Mouse (Mus musculus) MEL (cell line): ENCODE measurements around the gene Rnf181. TPM values are rescaled to one million over a fixed set of nuclear protein-coding genes. Genes with fewer than 3 reads are reported as not detected.

Experiments
- DNase-seq: peaks from one replicate; pipeline ENCODE4 v3.0.0; 2011; ENCODE audit warnings: low read depth, low spot score
- H3K27ac ChIP-seq: 2 replicates; pipeline ENCODE4 v1.5.1; 2012; ENCODE audit warnings: low read depth, mild to moderate bottlenecking, control low read depth, low read length, moderate library complexity; ENCODE audit not compliant: control insufficient read depth
- H3K27me3 ChIP-seq, 2 experiments: fragments of 150-350 bp in 1 of 2; sonication (generic) in 1 of 2; 2 replicates each; pipeline ENCODE4 v1.6.1; 2012; ENCODE audit warnings: low read length in 2 of 2, mild to moderate bottlenecking in 2 of 2, improper control_type of control experiment in 1 of 2, moderate library complexity in 1 of 2; ENCODE audit not compliant: insufficient read depth in 2 of 2, control insufficient read depth in 1 of 2
- H3K36me3 ChIP-seq, 2 experiments: 2 replicates each; pipeline ENCODE4 v1.6.1; 2012 to 2014; ENCODE audit warnings: low read length in 2 of 2, improper control_type of control experiment in 1 of 2, inconsistent platforms in 1 of 2, mild to moderate bottlenecking in 1 of 2; ENCODE audit not compliant: insufficient read depth in 2 of 2, control insufficient read depth in 1 of 2
- H3K4me1 ChIP-seq, 2 experiments: fragments of 150-350 bp in 1 of 2; sonication (generic) in 1 of 2; 2 replicates each; pipeline ENCODE4 v1.6.1; 2012; ENCODE audit warnings: low read length in 2 of 2, improper control_type of control experiment in 1 of 2, mild to moderate bottlenecking in 1 of 2; ENCODE audit not compliant: insufficient read depth in 2 of 2, control insufficient read depth in 1 of 2
- H3K4me3 ChIP-seq, 2 experiments: fragments of 150-350 bp in 1 of 2; sonication (generic) in 1 of 2; 2 replicates each; pipeline ENCODE4 v1.5.1; 2012; ENCODE audit warnings: low read depth in 2 of 2, low read length in 2 of 2, mild to moderate bottlenecking in 2 of 2, moderate library complexity in 2 of 2, control low read depth in 1 of 2, improper control_type of control experiment in 1 of 2; ENCODE audit not compliant: control insufficient read depth in 1 of 2, insufficient read depth in 1 of 2
- H3K79me2 ChIP-seq: 2 replicates; pipeline ENCODE4 v1.6.1; 2012; ENCODE audit warnings: mild to moderate bottlenecking, low read length, moderate library complexity; ENCODE audit not compliant: control insufficient read depth, poor library complexity, insufficient read depth
- H3K9ac ChIP-seq: 2 replicates; pipeline ENCODE4 v1.6.1; 2012; ENCODE audit warnings: low read depth, mild to moderate bottlenecking, control low read depth, low read length, moderate library complexity; ENCODE audit not compliant: control insufficient read depth, poor library complexity, severe bottlenecking
- H3K9me3 ChIP-seq: fragments of 150-350 bp; sonication (generic); replicated peaks from 2 replicates; pipeline ENCODE4 v1.6.1; 2012; ENCODE audit warnings: mild to moderate bottlenecking, low read length, improper control_type of control experiment, moderate library complexity; ENCODE audit not compliant: insufficient read depth
- BHLHE40 ChIP-seq: IDR thresholded peaks from 2 replicates; pipeline ENCODE4 v1.6.1; 2012; ENCODE audit warnings: low read depth, mild to moderate bottlenecking, inconsistent platforms, low read length, improper control_type of control experiment, borderline replicate concordance
- CHD1 ChIP-seq: IDR thresholded peaks from 2 replicates; pipeline ENCODE4 v1.6.1; 2012; ENCODE audit warnings: low read depth, mild to moderate bottlenecking, inconsistent platforms, low read length, improper control_type of control experiment
- CHD2 ChIP-seq: IDR thresholded peaks from 2 replicates; pipeline ENCODE4 v1.6.1; 2011; ENCODE audit warnings: low read length, improper control_type of control experiment
- CTCF ChIP-seq, 3 experiments: IDR thresholded peaks in 2 of 3; conservative IDR thresholded peaks in 1 of 3; 2 replicates each; pipeline ENCODE4 v1.5.1; 2011 to 2012; ENCODE audit warnings: low read length in 3 of 3, low read depth in 2 of 3, mild to moderate bottlenecking in 2 of 3, improper control_type of control experiment in 1 of 3, inconsistent platforms in 1 of 3, mixed read lengths in 1 of 3, moderate library complexity in 1 of 3; ENCODE audit not compliant: control insufficient read depth in 1 of 3, insufficient read depth in 1 of 3, poor library complexity in 1 of 3, severe bottlenecking in 1 of 3
- ELF1 ChIP-seq: IDR thresholded peaks from 2 replicates; pipeline ENCODE4 v1.6.1; 2014; ENCODE audit warnings: low read depth, mild to moderate bottlenecking, inconsistent platforms, low read length, improper control_type of control experiment, moderate library complexity
- EP300 ChIP-seq, 2 experiments: IDR thresholded peaks; 2 replicates each; pipeline ENCODE4 v1.6.1; 2011; ENCODE audit warnings: improper control_type of control experiment in 2 of 2, low read length in 2 of 2, low read depth in 1 of 2, mild to moderate bottlenecking in 1 of 2
- HCFC1 ChIP-seq: IDR thresholded peaks from 2 replicates; pipeline ENCODE4 v1.6.1; 2012; ENCODE audit warnings: low read depth, mild to moderate bottlenecking, inconsistent platforms, low read length, improper control_type of control experiment, moderate library complexity
- JUND ChIP-seq: IDR thresholded peaks from 2 replicates; pipeline ENCODE4 v1.6.1; 2011; ENCODE audit warnings: low read depth, mild to moderate bottlenecking, improper control_type of control experiment, low read length
- KAT2A ChIP-seq: conservative IDR thresholded peaks from 2 replicates; pipeline ENCODE4 v1.6.1; 2012; ENCODE audit warnings: low read depth, low read length, improper control_type of control experiment, inconsistent platforms
- MAFK ChIP-seq: IDR thresholded peaks from 2 replicates; pipeline ENCODE4 v1.6.1; 2011; ENCODE audit warnings: low read depth, mild to moderate bottlenecking, low read length, improper control_type of control experiment, borderline replicate concordance
- MAX ChIP-seq: IDR thresholded peaks from 2 replicates; pipeline ENCODE4 v1.6.1; 2011; ENCODE audit warnings: low read length, improper control_type of control experiment
- MAZ ChIP-seq: IDR thresholded peaks from 2 replicates; pipeline ENCODE4 v1.6.1; 2012; ENCODE audit warnings: low read depth, mild to moderate bottlenecking, inconsistent platforms, low read length, improper control_type of control experiment
- MEF2A ChIP-seq: IDR thresholded peaks from 2 replicates; pipeline ENCODE4 v1.6.1; 2014; ENCODE audit warnings: low read depth, mild to moderate bottlenecking, inconsistent platforms, low read length, improper control_type of control experiment; ENCODE audit not compliant: poor library complexity, insufficient replicate concordance, severe bottlenecking; ENCODE audit errors: extremely low read depth
- MXI1 ChIP-seq: IDR thresholded peaks from 2 replicates; pipeline ENCODE4 v1.6.1; 2011; ENCODE audit warnings: mild to moderate bottlenecking, low read depth, low read length, improper control_type of control experiment
- MYB ChIP-seq: IDR thresholded peaks from 2 replicates; pipeline ENCODE4 v1.6.1; 2011; ENCODE audit warnings: mild to moderate bottlenecking, low read depth, low read length, improper control_type of control experiment
- MYC ChIP-seq: IDR thresholded peaks from 2 replicates; pipeline ENCODE4 v1.6.1; 2011; ENCODE audit warnings: low read depth, mild to moderate bottlenecking, low read length, improper control_type of control experiment, moderate library complexity
- NELFE ChIP-seq: IDR thresholded peaks from 2 replicates; pipeline ENCODE4 v1.6.1; 2011; ENCODE audit warnings: low read depth, low read length, improper control_type of control experiment
- NRF1 ChIP-seq: IDR thresholded peaks from 2 replicates; pipeline ENCODE4 v1.6.1; 2014; ENCODE audit warnings: low read depth, mild to moderate bottlenecking, inconsistent platforms, low read length, improper control_type of control experiment, moderate library complexity; ENCODE audit not compliant: poor library complexity, insufficient read depth, severe bottlenecking
- POLR2AphosphoS2 ChIP-seq: IDR thresholded peaks from 2 replicates; pipeline ENCODE4 v1.6.1; 2011; ENCODE audit warnings: low read length, improper control_type of control experiment
- POLR2AphosphoS5 ChIP-seq: IDR thresholded peaks from 2 replicates; pipeline ENCODE4 v1.6.1; 2012; ENCODE audit warnings: low read depth, borderline replicate concordance, mild to moderate bottlenecking, inconsistent platforms, low read length, moderate library complexity, mixed read lengths
- RAD21 ChIP-seq: IDR thresholded peaks from 2 replicates; pipeline ENCODE4 v1.6.1; 2011; ENCODE audit warnings: mild to moderate bottlenecking, low read depth, low read length, improper control_type of control experiment
- RCOR1 ChIP-seq: IDR thresholded peaks from 2 replicates; pipeline ENCODE4 v1.6.1; 2012; ENCODE audit warnings: low read depth, mild to moderate bottlenecking, inconsistent platforms, low read length, improper control_type of control experiment
- SMC3 ChIP-seq: IDR thresholded peaks from 2 replicates; pipeline ENCODE4 v1.6.1; 2011; ENCODE audit warnings: low read depth, low read length, improper control_type of control experiment
- TAL1 ChIP-seq: IDR thresholded peaks from 2 replicates; pipeline ENCODE4 v1.6.1; 2012; ENCODE audit warnings: mild to moderate bottlenecking, inconsistent platforms, low read length, moderate library complexity, mixed read lengths
- TBP ChIP-seq: IDR thresholded peaks from 2 replicates; pipeline ENCODE4 v1.8.0; 2011; ENCODE audit warnings: low read depth, low read length, improper control_type of control experiment
- TCF12 ChIP-seq: IDR thresholded peaks from 2 replicates; pipeline ENCODE4 v1.6.1; 2014; ENCODE audit warnings: low read depth, mild to moderate bottlenecking, inconsistent platforms, low read length, improper control_type of control experiment, moderate library complexity
- UBTF ChIP-seq: IDR thresholded peaks from 2 replicates; pipeline ENCODE4 v1.6.1; 2012; ENCODE audit warnings: low read depth, mild to moderate bottlenecking, inconsistent platforms, low read length, improper control_type of control experiment, moderate library complexity, borderline replicate concordance; ENCODE audit not compliant: insufficient read depth
- USF2 ChIP-seq, 2 experiments: IDR thresholded peaks; 2 replicates each; pipeline ENCODE4 v1.6.1; 2011 to 2012; ENCODE audit warnings: improper control_type of control experiment in 2 of 2, low read length in 2 of 2, borderline replicate concordance in 1 of 2, inconsistent platforms in 1 of 2, low read depth in 1 of 2, mild to moderate bottlenecking in 1 of 2; ENCODE audit not compliant: insufficient read depth in 1 of 2
- ZC3H11A ChIP-seq: IDR thresholded peaks from 2 replicates; pipeline ENCODE4 v1.6.1; 2012; ENCODE audit warnings: low read depth, mild to moderate bottlenecking, inconsistent platforms, low read length, improper control_type of control experiment
- ZKSCAN1 ChIP-seq: IDR thresholded peaks from 2 replicates; pipeline ENCODE4 v1.6.1; 2012; ENCODE audit warnings: low read depth, mild to moderate bottlenecking, inconsistent platforms, low read length, improper control_type of control experiment, moderate library complexity
- polyA plus RNA-seq, 2 experiments: library from polyadenylated mRNA; stranded (reverse) in 1 of 2; unstranded in 1 of 2; fragments of >175 nt in 1 of 2; fragments of >200 nt in 1 of 2; gene quantifications; 2 replicates each; pipeline versions ENCODE4 v1.2.1 to v1.2.4; 2012; ENCODE audit warnings: low replicate concordance in 2 of 2, low read depth in 1 of 2; ENCODE audit not compliant: insufficient read length in 2 of 2, insufficient read depth in 1 of 2, missing spikeins in 1 of 2
- total RNA-seq: library from RNA; depleted of rRNA; stranded (reverse); fragments of 300-350 nt; gene quantifications from 2 replicates; pipeline ENCODE4 v1.2.3, GENCODE M21; 2012

Rnf181 gene
- total and polyA plus RNA-seq, 3 experiments, result 47.2 to 268 (median 107) TPM

DNA sequence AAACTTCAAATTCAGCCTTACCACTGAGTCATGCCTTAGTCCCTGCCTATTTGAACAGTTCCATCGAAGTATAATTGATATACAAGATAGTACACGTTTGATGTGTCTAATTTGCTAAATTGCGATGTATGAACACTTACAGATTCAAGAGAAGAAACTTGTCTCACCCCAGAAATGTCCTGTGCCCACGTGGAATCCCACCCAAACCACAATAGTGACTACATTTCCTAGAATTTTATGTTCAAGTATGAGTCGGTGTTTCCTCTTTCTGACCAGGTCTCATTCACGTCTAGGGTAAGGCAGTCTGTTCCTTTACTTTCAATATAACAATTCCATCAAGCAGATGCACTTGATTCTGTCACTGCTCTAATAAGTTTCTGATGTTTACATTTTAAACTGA is 21.1 kb downstream of the Rnf181 start:
- Histone ChIP-seq H3K27ac (peak overlapping the region; percentile 97), H3K79me2 (peaks cover 55% of the 10 kb centered on the region), H3K27me3 (no peaks in the 10 kb centered on the region), H3K36me3 (peaks cover 0 to 31% of the 10 kb centered on the region in 2 experiments; a peak in 2 of 4 replicates), H3K4me1 (peaks cover 16 to 23% of the 10 kb centered on the region in 2 experiments), H3K9me3 (no peaks in the 10 kb centered on the region), H3K9ac (peak overlapping the region; percentile 99), H3K4me3 (peak overlapping the region; percentile 22 to 74; a peak in 3 of 4 replicates)
- TF ChIP-seq MAZ, result no peak
- no peak for TF ChIP-seq ZKSCAN1
- no peak for TF ChIP-seq CHD1
- TF ChIP-seq MXI1, result peak; percentile 44
- peak; percentile 71 for TF ChIP-seq MAX
- TF ChIP-seq MYC, result peak; percentile 92
- peak; percentile 77 for DNase-seq

GRCm38 (mm10) chr6:72345074-72345567 is 21.6 kb downstream of the Rnf181 start, which contains the start of gene Usp39:
TSS of gene Usp39 (minus strand) at chr6:72345184.
- Histone ChIP-seq H3K9ac (peak within 1 kb of the TSS; percentile 99), H3K9me3 (no peaks in the 10 kb centered on the region), H3K27me3 (no peaks in the 10 kb centered on the region), H3K4me1 (peaks cover 16 to 19% of the 10 kb centered on the region in 2 experiments), H3K36me3 (peaks cover 0 to 28% of the 10 kb centered on the region in 2 experiments; a peak in 3 of 4 replicates), H3K4me3 (peak within 1 kb of the TSS; percentile 74 to 98), H3K79me2 (peaks cover 51% of the 10 kb centered on the region), H3K27ac (peak within 1 kb of the TSS; percentile 97)
- DNase-seq, result peak; percentile 97
- TF ChIP-seq UBTF (no peak), MAX (peak; percentile 82), MAZ (no peak), TBP (peak; percentile 91), MYC (peak; percentile 71; the same call in 1 of the 2 replicates), POLR2AphosphoS2 (peak; percentile 65; the same call in 1 of the 2 replicates), CHD2 (no peak), JUND (no peak), ELF1 (peak; percentile 87), MAFK (no peak), EP300 (IDR thresholded peaks at IDR 0.05; ENCODE audit: low read depth in 1 of 2, low read length in 2 of 2) (no peak), RAD21 (no peak), ZC3H11A (no peak), TCF12 (peak; percentile 64; the same call in 1 of the 2 replicates), POLR2AphosphoS5 (peak; percentile 47; the same call in 1 of the 2 replicates), USF2 (IDR thresholded peaks at IDR 0.05; ENCODE audit: borderline replicate concordance in 1 of 2, insufficient read depth in 1 of 2, low read depth in 1 of 2, low read length in 2 of 2) (no peak), KAT2A (peak; percentile 63; the same call in 1 of the 2 replicates), SMC3 (no peak), RCOR1 (no peak), HCFC1 (peak; percentile 91), NRF1 (peak; percentile 73), TAL1 (no peak), ZKSCAN1 (no peak), BHLHE40 (no peak), NELFE (peak; percentile 79), MYB (no peak), CTCF (IDR thresholded peaks at IDR 0.05 in 2 of 3, conservative IDR thresholded peaks at IDR 0.05 in 1 of 3; ENCODE audit: control insufficient read depth in 1 of 3, insufficient read depth in 1 of 3, low read depth in 2 of 3, low read length in 3 of 3, poor library complexity in 1 of 3, severe bottlenecking in 1 of 3) (no peak), MEF2A (no peak)
